Mouse (Mus musculus) kidney, postnatal 4 days (tissue): ENCODE results near the gene Kcna7.

Experiments
- DNase-seq, 2 experiments: peaks; one replicate each; pipeline ENCODE4 v3.0.0; 2021; ENCODE audit warnings: mixed read lengths in 2 of 2

The Kcna7 gene

DNA sequence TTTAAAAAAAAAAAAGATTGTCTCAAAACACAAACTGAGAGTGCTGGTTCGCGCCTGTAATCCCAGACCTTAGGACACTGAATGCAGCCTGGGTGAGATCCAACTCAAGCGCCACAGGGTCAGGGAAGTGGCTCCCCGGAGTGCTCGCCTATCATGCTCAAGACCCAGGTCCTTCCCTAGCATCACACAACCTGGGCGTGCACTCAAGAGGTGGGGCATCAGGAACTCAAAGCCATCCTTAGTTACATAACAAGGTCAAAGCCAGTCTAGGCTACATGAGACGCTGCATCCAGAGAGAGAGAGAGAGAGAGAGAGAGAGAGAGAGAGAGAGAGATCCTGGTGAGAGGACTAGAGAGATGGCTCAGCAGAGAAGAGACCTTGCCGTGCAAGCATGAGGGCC, 21.1 kb downstream of the Kcna7 start:
- DNase-seq: no peak

- no peak for DNase-seq
Measured at GRCm38 (mm10) chr7:45433835-45434202, 28.4 kb downstream of the Kcna7 start.

GRCm38 (mm10) chr7:45434203-45435015, 29.0 kb downstream of the Kcna7 start, which contains the start of gene Gys1:
Gene Gys1, plus strand, starts transcription at chr7:45434844.
- peak; percentile 100 for DNase-seq

DNA sequence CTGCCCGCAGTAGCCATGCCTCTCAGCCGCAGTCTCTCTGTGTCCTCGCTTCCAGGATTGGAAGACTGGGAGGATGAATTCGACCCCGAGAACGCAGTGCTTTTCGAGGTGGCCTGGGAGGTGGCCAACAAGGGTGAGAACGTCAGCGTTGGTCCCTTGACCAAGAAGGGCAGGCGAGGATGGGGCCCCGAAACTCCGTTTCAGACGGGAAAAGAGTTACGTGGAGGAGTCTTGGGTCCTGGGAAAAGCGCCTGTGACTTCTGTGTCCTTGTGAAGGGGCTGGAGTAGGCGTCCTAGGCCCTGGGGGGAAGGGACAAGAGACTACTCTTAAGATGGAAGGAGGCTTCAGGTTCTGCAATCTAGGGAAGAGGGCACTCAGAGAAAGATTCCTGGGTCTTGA, 29.6 kb downstream of the Kcna7 start:
- DNase-seq: no peak

DNA sequence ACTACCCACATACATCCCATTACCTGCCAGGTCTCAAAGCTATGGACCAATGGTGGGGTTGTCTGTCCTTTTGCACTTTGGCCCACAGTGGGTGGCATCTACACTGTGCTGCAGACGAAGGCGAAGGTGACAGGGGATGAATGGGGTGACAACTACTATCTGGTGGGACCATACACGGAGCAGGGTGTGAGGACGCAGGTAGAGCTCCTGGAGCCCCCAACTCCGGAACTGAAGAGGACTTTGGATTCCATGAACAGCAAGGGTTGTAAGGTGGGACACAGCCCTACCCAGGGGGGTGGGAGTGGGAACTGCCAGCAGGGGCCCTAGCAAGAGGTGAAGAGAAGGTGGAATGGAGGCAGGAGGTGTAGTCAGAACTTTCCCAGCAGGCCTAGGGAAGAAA, 31.0 kb downstream of the Kcna7 start:
- no peak for DNase-seq

DNA sequence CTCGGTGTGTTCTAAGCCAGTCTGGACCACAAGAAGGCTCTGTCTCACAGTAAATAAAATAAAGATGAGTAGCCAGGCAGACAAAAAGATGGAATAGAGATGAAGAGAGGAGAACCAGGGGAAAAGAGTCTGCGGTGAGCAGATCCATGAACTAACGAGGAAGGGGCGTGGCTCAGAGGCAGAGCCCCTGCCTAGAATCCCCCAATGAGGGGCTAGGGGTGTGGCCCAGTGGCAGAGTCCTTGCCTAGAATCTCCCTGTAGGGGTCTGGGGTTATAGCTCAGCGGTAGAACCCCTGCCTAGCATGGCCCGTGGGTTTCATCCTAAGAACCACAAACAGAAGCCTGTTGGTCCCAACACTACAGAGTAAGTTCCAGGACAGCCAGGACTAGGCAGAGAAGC, 31.6 kb downstream of the Kcna7 start:
- DNase-seq: no peak

DNA sequence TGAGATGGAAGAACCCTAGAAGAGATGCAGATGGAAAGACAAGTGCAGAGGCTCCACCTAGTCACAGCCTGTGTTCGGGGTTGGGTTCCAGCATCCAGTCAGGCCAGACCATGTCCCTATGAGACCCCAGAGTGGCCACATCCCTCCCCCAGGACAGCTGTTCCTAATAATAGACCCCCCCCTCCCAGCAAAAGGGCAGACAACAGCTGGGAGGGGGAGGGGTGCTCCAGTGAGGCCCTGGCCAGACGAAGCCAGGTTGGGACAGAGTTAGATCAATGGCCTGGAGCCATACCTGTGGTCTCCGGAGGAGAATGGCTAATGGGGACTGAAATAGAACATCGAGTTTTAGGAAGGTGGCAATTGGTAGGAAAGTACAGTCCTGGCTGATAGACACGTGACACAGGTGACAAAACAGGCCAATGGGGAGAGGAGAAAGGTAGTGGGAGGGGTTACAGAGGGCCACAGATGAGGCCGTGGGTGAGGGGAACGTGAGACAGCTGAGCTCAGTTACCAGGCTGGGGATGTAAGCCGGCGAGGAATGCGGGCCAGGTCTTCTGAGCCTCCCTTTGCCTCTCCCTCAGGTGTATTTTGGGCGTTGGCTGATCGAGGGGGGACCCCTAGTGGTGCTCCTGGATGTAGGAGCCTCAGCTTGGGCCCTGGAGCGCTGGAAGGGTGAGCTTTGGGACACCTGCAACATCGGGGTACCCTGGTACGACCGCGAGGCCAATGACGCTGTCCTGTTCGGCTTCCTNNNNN, 32.2 kb downstream of the Kcna7 start, which contains the start of gene Ruvbl2:
TSS of gene Ruvbl2 (minus strand) at position 576 of the 756 bp plus-strand sequence.
- DNase-seq: peak; percentile 50 to 61

DNA sequence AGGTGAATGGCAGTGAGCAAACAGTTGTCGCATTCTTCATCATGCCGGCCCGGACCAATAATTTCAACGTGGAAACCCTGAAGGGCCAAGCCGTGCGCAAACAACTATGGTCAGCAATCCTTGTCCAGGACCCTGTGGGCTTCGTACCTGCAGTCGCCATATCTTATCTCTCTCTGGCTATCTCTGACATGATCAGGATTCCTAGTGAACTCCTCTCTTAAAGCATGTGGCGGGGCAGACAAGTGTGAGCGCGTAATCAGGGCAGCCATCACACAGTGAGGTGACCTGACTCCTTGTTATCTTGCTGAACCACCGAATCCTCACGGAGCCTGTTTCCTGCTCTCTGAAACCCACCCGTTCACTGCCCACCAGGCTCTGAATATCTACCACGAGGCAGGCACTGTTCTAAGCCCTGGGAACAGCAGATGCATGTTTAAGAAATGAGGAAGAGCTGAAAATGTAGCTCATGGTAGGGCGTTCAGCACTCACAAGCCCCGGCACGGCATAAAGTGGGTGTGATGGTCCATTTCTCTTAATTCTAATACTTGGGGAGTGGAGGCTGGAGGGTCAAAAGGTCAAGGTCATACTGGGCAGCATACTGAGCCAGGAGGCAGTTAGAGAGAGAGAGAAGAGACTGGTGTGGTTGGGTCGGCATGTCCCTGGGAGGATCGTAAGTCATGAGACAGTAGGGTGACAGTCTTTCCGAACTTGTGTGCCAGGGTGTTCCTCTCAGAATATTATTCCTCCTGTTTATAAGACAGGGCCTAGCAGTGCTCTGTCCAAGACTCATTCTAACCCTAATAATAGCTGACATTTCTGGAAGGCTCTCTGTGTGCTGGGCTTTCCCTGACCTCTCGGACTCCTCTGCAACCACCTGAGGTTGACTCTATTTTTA, 38.3 kb downstream of the Kcna7 start:
- no peak for DNase-seq

- DNase-seq: no peak
Measured at GRCm38 (mm10) chr7:45446589-45446988, 41.1 kb downstream of the Kcna7 start.

DNA sequence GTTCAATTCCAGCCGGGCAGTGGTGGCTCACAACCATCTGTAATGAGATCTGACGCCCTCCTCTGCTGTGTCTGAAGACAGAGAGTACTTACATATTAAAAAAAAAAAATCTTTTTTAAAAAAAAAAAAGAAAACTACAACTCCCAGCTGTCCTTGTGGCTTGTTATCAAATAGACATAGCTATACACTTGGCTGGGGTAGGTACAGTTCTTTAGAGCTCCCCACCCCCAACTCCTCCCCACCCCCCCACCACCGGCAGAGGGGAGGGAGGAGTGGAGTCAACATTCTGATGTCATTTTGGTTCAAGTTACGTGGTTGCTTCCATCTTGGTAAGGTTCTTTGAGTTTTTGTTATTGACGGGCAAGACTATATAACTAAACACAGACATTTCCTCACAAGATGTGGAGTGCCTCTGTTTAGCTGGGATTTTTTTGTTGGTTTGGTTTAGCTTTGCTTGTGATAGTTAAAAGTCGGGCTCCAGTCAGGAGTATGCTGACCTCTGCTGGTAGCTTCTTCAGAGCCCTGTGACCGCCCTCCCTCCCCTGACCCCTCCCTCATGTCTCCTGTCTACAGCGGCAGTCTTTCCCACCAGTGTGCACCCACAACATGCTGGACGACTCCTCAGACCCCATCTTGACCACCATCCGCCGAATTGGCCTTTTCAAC, 42.0 kb downstream of the Kcna7 start:
- DNase-seq: peak; percentile 66 to 77

DNA sequence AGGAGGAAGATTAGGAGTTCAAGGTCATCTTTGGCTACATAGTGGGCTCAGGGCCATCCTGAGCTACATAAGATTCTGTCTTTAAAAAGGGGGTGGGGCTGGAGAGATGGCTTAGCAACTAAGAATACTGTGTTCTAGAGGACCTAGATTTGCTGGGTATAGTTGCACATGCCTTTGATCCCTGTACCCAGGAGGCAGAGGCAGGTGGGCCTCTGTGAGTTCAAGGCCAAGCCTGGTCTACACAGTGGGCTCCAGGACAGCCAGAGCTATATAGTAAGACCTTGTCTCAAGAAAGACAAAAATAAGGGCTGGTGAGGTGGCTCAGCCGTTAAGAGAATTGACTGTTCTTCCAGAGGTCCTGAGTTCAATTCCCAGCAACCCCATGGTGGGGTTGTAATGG, 44.5 kb downstream of the Kcna7 start:
- DNase-seq: no peak

GRCm38 (mm10) chr7:45451344-45451982, 46.0 kb downstream of the Kcna7 start:
- DNase-seq: peak; percentile 92

DNA sequence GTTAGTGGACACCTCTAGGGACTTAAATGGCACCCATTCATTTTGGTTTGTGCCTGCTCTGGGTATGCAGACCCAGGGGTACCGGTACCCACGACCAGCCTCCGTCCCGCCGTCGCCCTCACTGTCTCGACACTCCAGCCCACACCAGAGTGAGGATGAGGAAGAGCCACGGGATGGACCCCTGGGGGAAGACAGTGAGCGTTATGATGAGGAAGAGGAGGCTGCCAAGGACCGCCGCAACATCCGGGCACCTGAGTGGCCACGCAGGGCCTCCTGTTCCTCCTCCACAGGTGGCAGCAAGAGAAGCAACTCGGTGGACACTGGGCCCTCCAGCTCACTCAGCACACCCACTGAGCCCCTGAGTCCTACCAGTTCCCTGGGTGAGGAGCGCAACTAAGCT, 49.5 kb downstream of the Kcna7 start:
- DNase-seq: no peak

- peak in 1 of 2 experiments; percentile 50 for DNase-seq
Measured at GRCm38 (mm10) chr7:45455932-45456696, 50.7 kb downstream of the Kcna7 start.

DNA sequence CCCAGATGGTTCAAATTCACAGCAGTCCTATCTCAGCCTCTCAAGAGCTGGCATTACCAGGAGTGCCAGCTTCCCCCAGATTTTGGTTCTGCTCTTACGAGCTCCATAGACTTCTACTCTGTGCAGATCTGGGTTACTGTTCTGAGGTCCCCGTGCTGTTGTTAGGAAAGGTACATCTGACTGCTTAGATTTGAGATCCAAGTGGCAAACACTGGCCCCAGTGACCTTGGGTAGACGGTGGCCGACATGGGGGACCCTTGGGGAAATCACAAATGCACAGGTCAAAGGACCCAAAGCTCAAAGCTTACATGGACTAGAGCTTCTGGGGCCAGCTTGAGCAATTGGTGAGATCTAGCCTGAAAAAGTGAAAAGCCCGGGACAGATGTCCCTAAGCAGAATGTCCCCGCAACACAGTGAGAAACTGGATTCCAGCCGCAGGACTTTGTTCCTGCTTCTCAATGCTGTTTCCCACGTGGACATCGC, 51.3 kb downstream of the Kcna7 start:
- peak in 1 of 2 experiments; percentile 34 for DNase-seq

- DNase-seq: peak; percentile 36 to 50
Measured at GRCm38 (mm10) chr7:45457204-45458060, 52.0 kb downstream of the Kcna7 start.

DNA sequence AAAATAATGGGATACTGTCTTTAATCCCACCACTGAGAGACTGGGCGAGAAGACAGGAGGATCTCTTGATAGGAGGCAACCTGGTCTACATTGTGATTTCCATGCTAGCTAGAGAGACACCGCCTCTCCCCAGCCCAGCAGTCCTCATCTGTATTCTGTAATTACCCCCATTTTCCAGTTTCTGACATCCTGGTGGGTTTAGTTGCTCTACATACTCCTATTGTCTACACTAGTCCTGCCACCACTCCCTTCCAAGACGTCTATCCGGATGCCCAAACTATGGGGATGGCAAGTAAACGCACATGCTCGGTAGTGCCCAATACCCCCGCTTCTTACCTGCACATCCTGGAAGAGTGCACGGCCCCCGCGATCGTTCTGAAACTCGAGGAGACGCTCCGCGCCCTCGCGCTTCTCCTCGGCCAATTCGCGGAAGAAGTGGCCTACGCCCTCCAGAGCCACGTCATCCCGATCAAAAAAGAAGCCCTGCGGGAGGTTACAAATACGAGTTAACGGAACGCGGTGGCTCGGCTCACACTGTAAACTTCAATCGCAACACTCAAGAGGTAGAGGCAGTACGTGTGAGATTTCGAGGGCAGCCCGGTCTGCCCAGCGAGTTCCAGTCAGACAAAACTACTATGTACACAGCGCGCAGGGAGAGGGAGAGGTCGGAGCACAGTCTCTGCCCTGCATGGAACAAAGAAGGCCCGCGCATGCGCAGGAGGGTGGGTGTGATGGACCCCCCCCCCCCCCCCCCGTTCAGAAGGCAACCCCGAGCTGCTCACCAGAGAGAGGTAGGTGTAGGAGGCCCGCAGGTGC, 53.5 kb downstream of the Kcna7 start:
- DNase-seq: peak; percentile 89 to 93
